Mouse (Mus musculus) midbrain, embryonic 16.5 days (tissue): Measurements from ENCODE around the gene Zfp60. TPM values are rescaled to one million over a fixed set of nuclear protein-coding genes. Genes with fewer than 3 reads are reported as not detected.

ENCODE experiments used
- ATAC-seq: fragments of 200-750 bp; cut with Nextera tagmentation; 2 replicates; pipeline ENCODE4 v1.8.0; 2017; ENCODE audit warnings: moderate TSS enrichment
- H3K27ac ChIP-seq: fragments of 300-500 bp; sonication (generic); 2 replicates; pipeline ENCODE4 v1.5.1; 2014; ENCODE audit warnings: mild to moderate bottlenecking, low read length, mixed read lengths
- H3K27me3 ChIP-seq: fragments of 300-500 bp; sonication (generic); 2 replicates; pipeline ENCODE4 v1.6.1; 2014; ENCODE audit warnings: low read depth, low read length, mixed read lengths; ENCODE audit not compliant: control insufficient read depth, insufficient read depth
- H3K36me3 ChIP-seq: fragments of 300-500 bp; sonication (generic); 2 replicates; pipeline ENCODE4 v1.6.1; 2014; ENCODE audit warnings: mild to moderate bottlenecking, low read length, moderate library complexity, mixed read lengths; ENCODE audit not compliant: control insufficient read depth, insufficient read depth
- H3K4me1 ChIP-seq: fragments of 300-500 bp; sonication (generic); 2 replicates; pipeline ENCODE4 v1.6.1; 2014; ENCODE audit warnings: mild to moderate bottlenecking, low read length, mixed read lengths; ENCODE audit not compliant: control insufficient read depth, insufficient read depth
- H3K4me2 ChIP-seq: fragments of 300-500 bp; sonication (generic); 2 replicates; pipeline ENCODE4 v1.6.1; 2014; ENCODE audit warnings: mild to moderate bottlenecking, low read length, mixed read lengths
- H3K4me3 ChIP-seq: fragments of 300-500 bp; sonication (generic); 2 replicates; pipeline ENCODE4 v1.5.1; 2014; ENCODE audit warnings: low read depth, mild to moderate bottlenecking, low read length, moderate library complexity, mixed read lengths
- H3K9ac ChIP-seq: fragments of 300-500 bp; sonication (generic); 2 replicates; pipeline ENCODE4 v1.6.1; 2014; ENCODE audit warnings: low read depth, low read length, mixed read lengths
- H3K9me3 ChIP-seq: fragments of 300-500 bp; sonication (generic); replicated peaks from 2 replicates; pipeline ENCODE4 v1.6.1; 2014; ENCODE audit warnings: mild to moderate bottlenecking, low read length, mixed read lengths; ENCODE audit not compliant: control insufficient read depth, poor library complexity, severe bottlenecking
- WGBS: fragments of 180-500 bp; shearing (Covaris S2); extraction: QIAGEN DNeasy Blood & Tissue Kit; methylation state at CpG from one replicate; pipeline ENCODE4 v1.1.7; 2014; 5-methylcytosine and 5-hydroxymethylcytosine counted together
- polyA plus RNA-seq: library from polyadenylated mRNA; unstranded; fragments of >200 nt; fragmentation: Nextera tagmentation; extraction: Ambion mirVana; gene quantifications from 2 replicates; pipeline ENCODE4 v1.2.1, GENCODE M21; 2015

The Zfp60 gene
- polyA plus RNA-seq, 1 experiment from 2014 or later, result 111 TPM

GRCm38 (mm10) chr7:27696711-27697110, 34.5 kb upstream of the Zfp60 start:
- H3K9me3 ChIP-seq, result no peaks in the 10 kb centered on the region
- H3K36me3 ChIP-seq, result peaks cover 8% of the 10 kb centered on the region
- no peak overlapping the region for H3K9ac ChIP-seq
- ATAC-seq, result no peak
- H3K27ac ChIP-seq, result no peak overlapping the region
- WGBS, result 24% methylated on average over 3 of the region's 3 CpGs
- H3K4me2 ChIP-seq, result no peak overlapping the region
- no peaks in the 10 kb centered on the region for H3K4me1 ChIP-seq
- H3K4me3 ChIP-seq, result no peak overlapping the region
- no peaks in the 10 kb centered on the region for H3K27me3 ChIP-seq

- Histone ChIP-seq H3K27me3 (no peaks in the 10 kb centered on the region), H3K9me3 (peaks cover 11% of the 10 kb centered on the region), H3K4me3 (no peak overlapping the region), H3K27ac (no peak overlapping the region), H3K4me1 (no peaks in the 10 kb centered on the region), H3K4me2 (no peak overlapping the region), H3K36me3 (no peaks in the 10 kb centered on the region), H3K9ac (no peak overlapping the region)
- WGBS, result 86% methylated on average over 7 of the region's 7 CpGs
- ATAC-seq, result no peak
Measured at GRCm38 (mm10) chr7:27710402-27710801, 20.8 kb upstream of the Zfp60 start.

GRCm38 (mm10) chr7:27721951-27722350, 9.2 kb upstream of the Zfp60 start:
- H3K36me3 ChIP-seq, result no peaks in the 10 kb centered on the region

GRCm38 (mm10) chr7:27725566-27726538, 5.3 kb upstream of the Zfp60 start:
- Histone ChIP-seq H3K4me1 (peaks cover 5% of the 10 kb centered on the region; the same call in 1 of the 2 replicates), H3K36me3 (no peaks in the 10 kb centered on the region), H3K9ac (peak overlapping the region; percentile 34; the same call in 1 of the 2 replicates), H3K4me3 (no peak overlapping the region), H3K27me3 (no peaks in the 10 kb centered on the region), H3K9me3 (no peaks in the 10 kb centered on the region), H3K27ac (peak overlapping the region; percentile 81), H3K4me2 (no peak overlapping the region)
- WGBS, result 41% methylated on average over 12 of the region's 12 CpGs
- ATAC-seq, result peak; percentile 76

More at GRCm38 (mm10) chr7:27721951-27722350, 9.2 kb upstream of the Zfp60 start:
- Histone ChIP-seq H3K27ac (no peak overlapping the region), H3K9me3 (no peaks in the 10 kb centered on the region), H3K4me3 (no peak overlapping the region), H3K4me2 (no peak overlapping the region), H3K9ac (no peak overlapping the region), H3K4me1 (peaks cover 5% of the 10 kb centered on the region; the same call in 1 of the 2 replicates), H3K27me3 (no peaks in the 10 kb centered on the region)
- WGBS, result 88% methylated on average over 8 of the region's 8 CpGs
- no peak for ATAC-seq

- Histone ChIP-seq H3K4me3 (no peak overlapping the region), H3K27me3 (no peaks in the 10 kb centered on the region), H3K4me2 (no peak overlapping the region), H3K27ac (no peak overlapping the region), H3K9ac (no peak overlapping the region), H3K4me1 (peaks cover 5% of the 10 kb centered on the region; the same call in 1 of the 2 replicates), H3K36me3 (no peaks in the 10 kb centered on the region), H3K9me3 (no peaks in the 10 kb centered on the region)
- no peak for ATAC-seq
- WGBS, result 35% methylated on average over 2 of the region's 2 CpGs
Measured at GRCm38 (mm10) chr7:27727471-27727870, 3.7 kb upstream of the Zfp60 start.

- WGBS, result under 1% methylated on average over 12 of the region's 12 CpGs
- ATAC-seq, result peak; percentile 41
- no peaks in the 10 kb centered on the region for H3K27me3 ChIP-seq
Measured at GRCm38 (mm10) chr7:27731946-27732345, 757 bp downstream of the Zfp60 start.

GRCm38 (mm10) chr7:27732508-27732907, 1.3 kb downstream of the Zfp60 start:
- H3K4me2 ChIP-seq, result peak overlapping the region; percentile 64
- H3K27me3 ChIP-seq, result no peaks in the 10 kb centered on the region
- peak overlapping the region; percentile 78 for H3K9ac ChIP-seq
- peak overlapping the region; percentile 58 for H3K4me3 ChIP-seq
- ATAC-seq, result no peak
- H3K9me3 ChIP-seq, result no peaks in the 10 kb centered on the region
- H3K4me1 ChIP-seq, result peaks cover 32% of the 10 kb centered on the region
- WGBS, result 45% methylated on average over 6 of the region's 6 CpGs
- H3K27ac ChIP-seq, result peak overlapping the region; percentile 95
- H3K36me3 ChIP-seq, result no peaks in the 10 kb centered on the region

More at GRCm38 (mm10) chr7:27731946-27732345, 757 bp downstream of the Zfp60 start:
- peak overlapping the region; percentile 64 for H3K4me2 ChIP-seq
- H3K36me3 ChIP-seq, result no peaks in the 10 kb centered on the region
- H3K9me3 ChIP-seq, result no peaks in the 10 kb centered on the region
- peak overlapping the region; percentile 95 for H3K27ac ChIP-seq
- peak overlapping the region; percentile 58 for H3K4me3 ChIP-seq
- H3K9ac ChIP-seq, result peak overlapping the region; percentile 78
- peaks cover 32% of the 10 kb centered on the region for H3K4me1 ChIP-seq

- peak overlapping the region; percentile 50 for H3K4me2 ChIP-seq
- H3K9me3 ChIP-seq, result no peaks in the 10 kb centered on the region
- ATAC-seq, result no peak
- 0 out of 2 replicates have a peak overlapping the region, but pooled peaks have one; percentile 7 for H3K4me3 ChIP-seq
- H3K27ac ChIP-seq, result peak overlapping the region; percentile 66
- peaks cover 11% of the 10 kb centered on the region for H3K36me3 ChIP-seq
- peak overlapping the region; percentile 50 for H3K9ac ChIP-seq
- H3K27me3 ChIP-seq, result no peaks in the 10 kb centered on the region
- WGBS, result 8% methylated on average over 5 of the region's 5 CpGs
- H3K4me1 ChIP-seq, result peaks cover 32% of the 10 kb centered on the region
Measured at GRCm38 (mm10) chr7:27735457-27735856, 4.3 kb downstream of the Zfp60 start.
